Mouse (Mus musculus) heart, embryonic 10.5 days (tissue): ENCODE results near the gene Rnf157. TPM values are rescaled to one million over a fixed set of nuclear protein-coding genes. Genes with fewer than 3 reads are reported as not detected.
A peak's percentile ranks its signal among the peaks of the same experiment; 100 is the strongest.
"Not testable (repeated sequence)": the region's sequence is repeated elsewhere in the genome, so short reads cannot be mapped to it uniquely, and the experiment has no call there.

Source experiments
- DNase-seq: peaks from one replicate; pipeline ENCODE4 v3.0.0-alpha.2; 2017; ENCODE audit warnings: low spot score
- H3K27ac ChIP-seq: fragments of 300-500 bp; sonication (generic); 2 replicates; pipeline ENCODE4 v1.5.1; 2016; ENCODE audit warnings: mild to moderate bottlenecking
- H3K27me3 ChIP-seq: fragments of 300-500 bp; sonication (generic); 2 replicates; pipeline ENCODE4 v1.6.1; 2016; ENCODE audit warnings: mild to moderate bottlenecking; ENCODE audit not compliant: poor library complexity, insufficient read depth, severe bottlenecking
- H3K36me3 ChIP-seq: fragments of 300-500 bp; sonication (generic); 2 replicates; pipeline ENCODE4 v1.6.1; 2016; ENCODE audit warnings: mild to moderate bottlenecking, moderate library complexity
- H3K4me1 ChIP-seq: fragments of 300-500 bp; sonication (generic); 2 replicates; pipeline ENCODE4 v1.6.1; 2016; ENCODE audit warnings: mild to moderate bottlenecking
- H3K4me3 ChIP-seq: fragments of 300-500 bp; sonication (generic); 2 replicates; pipeline ENCODE4 v1.5.1; 2016; ENCODE audit warnings: mild to moderate bottlenecking, moderate library complexity
- H3K9me3 ChIP-seq: fragments of 300-500 bp; sonication (generic); 2 replicates; pipeline ENCODE4 v1.6.1; 2016; ENCODE audit warnings: mild to moderate bottlenecking, moderate library complexity
- WGBS: fragments of 180-500 bp; shearing (Covaris S2); methylation state at CpG from one replicate; pipeline ENCODE4 v1.1.7; 2016; 5-methylcytosine and 5-hydroxymethylcytosine counted together
- polyA plus RNA-seq: library from polyadenylated mRNA; unstranded; fragments of >200 nt; fragmentation: Nextera tagmentation; extraction: Ambion mirVana; gene quantifications from 2 replicates; pipeline ENCODE4 v1.2.1, GENCODE M21; 2016

Gene Rnf157
- polyA plus RNA-seq, 1 experiment from 2014 or later = 7.3 TPM

DNA sequence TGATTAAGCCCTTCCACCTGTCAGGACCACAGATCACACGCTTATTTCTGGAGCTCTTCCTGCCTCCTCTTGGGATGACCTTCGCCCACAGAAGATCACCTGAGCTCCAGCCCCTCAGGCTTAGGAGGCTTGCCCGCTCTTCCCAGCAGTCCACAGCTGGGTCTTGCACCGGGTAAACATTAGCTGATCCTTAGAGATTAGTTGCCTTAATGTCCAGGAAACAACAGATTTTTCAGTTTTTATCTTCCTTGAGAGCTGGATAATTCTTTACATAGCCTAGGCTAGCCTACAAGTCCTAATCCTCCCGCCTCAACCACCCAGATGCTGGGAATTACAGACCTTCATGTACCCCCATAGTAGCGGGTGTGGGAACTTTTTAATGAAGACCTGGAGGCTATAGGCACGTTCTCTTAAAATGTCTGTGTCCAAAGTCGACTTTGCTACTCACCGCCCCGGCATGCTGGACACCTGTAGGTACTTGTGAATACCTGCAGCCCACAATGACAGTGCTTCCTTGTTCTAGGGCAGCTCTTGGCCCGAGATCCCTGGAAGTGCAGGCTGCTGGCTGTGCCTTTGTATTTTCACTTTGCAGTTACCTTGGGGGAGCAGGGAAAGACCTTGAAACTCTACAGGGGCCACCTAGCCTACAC is 18.7 kb upstream of the Rnf157 start:
- 47% methylated on average over 11 of the region's 11 CpGs for WGBS
- Histone ChIP-seq H3K36me3 (peaks cover 8% of the 10 kb centered on the region; the same call in 1 of the 2 replicates), H3K27ac (peak overlapping the region; percentile 44), H3K4me3 (peak overlapping the region; percentile 36), H3K4me1 (peaks cover 42% of the 10 kb centered on the region), H3K27me3 (no peaks in the 10 kb centered on the region), H3K9me3 (no peaks in the 10 kb centered on the region)
- DNase-seq = no peak

DNA sequence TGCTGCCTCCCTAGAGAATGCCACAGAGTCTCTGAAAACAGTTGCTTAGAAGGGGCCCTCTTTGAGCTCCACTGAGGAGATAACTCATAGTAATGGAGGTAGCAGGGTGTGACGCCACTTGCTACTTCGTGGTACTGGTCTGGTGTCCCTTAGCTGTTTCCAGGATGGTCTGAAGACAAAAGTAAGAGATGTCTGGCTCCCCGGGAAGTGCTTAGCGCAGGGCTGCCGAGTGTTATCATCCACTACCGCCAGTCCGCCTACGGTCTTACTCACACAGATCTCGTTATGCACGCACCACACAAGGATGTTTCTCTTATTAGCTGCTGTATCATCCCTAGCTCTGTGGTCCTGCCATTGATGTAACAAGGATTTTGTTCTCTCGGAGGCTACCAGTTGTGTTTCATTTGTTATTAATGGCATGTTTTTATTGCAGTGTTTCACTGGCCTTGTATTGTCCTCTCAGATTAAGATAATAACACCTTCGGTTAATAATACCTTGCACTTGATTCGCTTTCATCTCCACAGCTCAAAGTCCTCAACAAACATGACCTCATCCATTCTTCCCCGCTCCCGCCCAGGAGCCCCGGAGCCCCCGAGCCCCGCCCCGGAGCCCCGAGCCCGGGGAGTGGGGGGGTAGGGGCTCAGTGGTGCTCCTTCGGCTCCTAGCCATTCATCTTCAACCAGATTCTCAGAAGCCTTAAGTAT is 18.0 kb upstream of the Rnf157 start:
- WGBS = 27% methylated on average over 22 of the region's 22 CpGs
- Histone ChIP-seq H3K4me3 (peak overlapping the region; percentile 36), H3K27me3 (no peaks in the 10 kb centered on the region), H3K36me3 (peaks cover 2% of the 10 kb centered on the region; the same call in 1 of the 2 replicates), H3K9me3 (no peaks in the 10 kb centered on the region), H3K4me1 (peaks cover 36% of the 10 kb centered on the region), H3K27ac (peak overlapping the region; percentile 77)
- no peak for DNase-seq

DNA sequence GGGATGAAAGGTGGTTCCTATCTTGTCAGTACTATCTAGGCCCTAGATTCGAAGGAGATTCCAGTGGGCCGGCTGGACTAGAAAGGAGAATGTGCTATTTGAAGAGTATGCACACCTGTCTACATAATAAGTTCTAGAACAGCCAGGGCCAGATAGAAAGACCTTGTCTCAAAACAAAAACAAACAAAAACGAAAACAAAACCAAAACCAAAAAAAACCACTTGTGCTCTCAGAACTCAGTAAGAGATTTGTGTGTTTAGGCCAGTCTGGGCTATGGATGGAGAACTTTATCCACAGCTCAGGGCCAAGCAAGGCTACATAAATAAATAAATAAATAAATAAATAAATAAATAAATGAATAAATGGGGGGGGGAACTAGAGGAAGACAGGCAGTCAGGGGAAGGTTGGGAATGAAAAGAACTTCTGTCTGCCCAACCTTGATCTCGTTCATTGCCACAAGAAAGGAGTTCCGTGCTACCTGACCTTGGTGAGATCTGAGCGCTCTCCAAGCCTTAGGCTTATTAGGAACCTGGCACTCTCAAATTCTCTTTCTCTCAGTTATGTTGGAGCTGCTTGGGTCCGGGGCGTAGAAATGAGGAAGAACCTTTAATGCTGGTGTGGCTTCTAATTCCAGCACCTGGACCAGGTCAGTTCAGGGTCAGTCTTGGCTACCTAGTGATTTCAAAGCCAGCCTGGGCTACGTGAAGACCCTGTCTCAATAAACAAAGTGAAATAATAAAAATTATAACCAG is 17.2 kb upstream of the Rnf157 start:
- DNase-seq = no peak
- no peaks in the 10 kb centered on the region for H3K27me3 ChIP-seq
- H3K4me1 ChIP-seq = peaks cover 30% of the 10 kb centered on the region
- WGBS = 76% methylated on average over 9 of the region's 9 CpGs
- H3K4me3 ChIP-seq = peak overlapping the region; percentile 36; the same call in 1 of the 2 replicates
- peak overlapping the region; percentile 77 for H3K27ac ChIP-seq
- no peaks in the 10 kb centered on the region for H3K36me3 ChIP-seq
- H3K9me3 ChIP-seq = no peaks in the 10 kb centered on the region

DNA sequence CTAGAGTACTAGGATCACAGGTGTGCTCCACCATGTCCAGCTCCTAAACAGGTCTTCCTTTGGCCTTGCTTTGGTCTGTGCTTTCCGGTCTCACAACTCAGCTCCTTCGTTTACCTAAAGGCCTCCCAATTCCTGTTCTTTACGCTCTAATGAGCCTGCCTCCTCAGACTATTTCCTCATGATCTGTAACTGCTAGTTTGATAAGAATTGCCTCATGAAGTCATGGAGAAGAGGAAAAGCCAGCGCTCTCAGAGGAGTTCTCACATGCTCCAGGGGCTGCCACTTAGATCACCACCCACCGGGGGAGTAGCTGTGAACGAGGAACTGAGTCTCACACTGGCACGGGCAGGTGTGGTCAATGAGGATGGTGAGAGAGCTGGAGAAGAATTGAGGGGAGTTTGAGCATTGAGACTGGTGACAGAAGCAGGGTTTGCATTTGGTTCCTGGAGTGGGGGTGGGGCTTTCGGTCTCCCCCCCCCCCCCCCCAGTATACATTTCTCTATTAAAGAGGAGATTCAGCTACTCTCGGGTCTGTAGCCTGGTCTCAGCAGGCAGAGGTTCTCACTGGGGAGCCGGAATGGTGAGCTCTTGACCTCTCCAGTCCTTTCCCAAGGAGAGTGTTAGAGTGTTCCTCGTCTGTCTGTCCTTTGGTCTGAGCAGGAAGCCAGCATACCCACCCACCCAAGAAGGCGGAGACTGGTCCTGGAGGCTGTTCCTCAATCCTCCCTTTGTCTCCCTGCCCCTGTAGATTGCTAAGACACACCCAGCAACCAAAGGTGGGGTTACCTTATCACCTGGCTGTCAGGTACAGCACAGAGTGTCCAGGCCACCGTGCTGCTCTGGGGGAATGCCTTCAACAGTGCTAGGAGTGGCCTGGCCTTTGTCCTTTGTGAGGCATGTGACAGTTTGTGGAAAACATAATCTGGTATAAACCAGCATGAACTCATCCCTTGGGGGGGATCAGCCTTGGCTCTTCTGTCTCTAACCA is 16.3 kb upstream of the Rnf157 start:
- no peak overlapping the region for H3K4me3 ChIP-seq
- no peak for DNase-seq
- 31% methylated on average over 13 of the region's 13 CpGs for WGBS
- peak overlapping the region; percentile 44 for H3K27ac ChIP-seq
- H3K27me3 ChIP-seq = no peaks in the 10 kb centered on the region
- no peaks in the 10 kb centered on the region for H3K36me3 ChIP-seq
- peaks cover 33% of the 10 kb centered on the region for H3K4me1 ChIP-seq
- H3K9me3 ChIP-seq = no peaks in the 10 kb centered on the region

DNA sequence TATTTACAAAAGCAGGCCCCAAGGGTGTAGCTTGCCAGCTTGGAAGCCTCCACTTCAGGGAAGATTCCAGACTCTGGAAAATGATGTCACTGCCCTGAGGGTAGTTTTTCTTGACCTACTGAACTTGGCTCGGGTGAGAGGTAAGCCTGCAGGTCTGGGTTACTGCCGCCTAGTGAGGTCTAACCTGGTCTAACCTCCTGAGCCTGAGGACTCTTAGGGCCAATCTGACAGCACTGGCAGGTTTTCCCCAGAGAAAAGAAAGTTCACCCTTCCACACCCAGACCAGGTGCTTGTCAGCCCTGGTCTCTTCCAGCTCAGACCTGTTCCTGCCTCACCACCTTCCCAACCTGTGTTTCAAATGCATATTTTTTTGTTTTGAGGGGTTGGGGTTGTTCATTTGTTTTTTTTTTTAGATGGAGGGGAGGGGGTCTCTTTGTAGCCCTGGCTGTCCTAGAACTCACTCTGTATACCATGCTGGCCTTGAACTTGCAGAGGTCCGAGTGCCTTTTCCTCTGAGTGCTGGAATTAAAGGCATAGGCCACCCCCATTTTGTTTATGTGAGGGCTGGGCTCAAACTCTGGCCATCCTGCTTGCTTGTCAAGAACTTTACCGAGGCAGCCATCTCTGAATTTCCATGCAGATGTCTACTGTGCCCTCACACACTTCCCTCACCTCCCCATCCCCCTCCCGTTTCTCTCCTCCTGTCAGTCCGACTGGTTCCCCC is 14.2 kb upstream of the Rnf157 start:
- DNase-seq = no peak
- Histone ChIP-seq H3K27me3 (no peaks in the 10 kb centered on the region), H3K4me3 (no peak overlapping the region), H3K27ac (no peak overlapping the region), H3K4me1 (peaks cover 33% of the 10 kb centered on the region), H3K36me3 (no peaks in the 10 kb centered on the region), H3K9me3 (no peaks in the 10 kb centered on the region)
- WGBS = 76% methylated on average over 6 of the region's 6 CpGs

DNA sequence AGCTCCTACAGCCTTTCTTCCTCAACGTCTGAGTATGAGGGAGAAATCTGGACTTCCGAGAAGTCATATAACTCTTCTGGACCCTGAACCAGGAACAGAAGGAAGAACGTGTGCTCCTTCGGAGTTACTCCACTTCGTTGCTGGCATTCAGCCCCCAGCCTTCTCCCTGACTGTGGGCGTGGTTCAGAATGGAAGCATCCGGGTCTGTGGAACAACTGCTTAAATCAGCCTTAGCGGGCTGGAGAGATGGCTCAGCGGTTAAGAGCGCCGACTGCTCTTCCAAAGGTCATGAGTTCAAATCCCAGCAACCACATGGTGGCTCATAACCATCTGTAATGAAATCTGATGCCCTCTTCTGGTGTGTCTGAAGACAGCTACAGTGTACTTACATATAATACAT is 13.5 kb upstream of the Rnf157 start:
- H3K9me3 ChIP-seq, H3K4me3 ChIP-seq, H3K27ac ChIP-seq, H3K27me3 ChIP-seq, DNase-seq, H3K36me3 ChIP-seq: not testable (repeated sequence)
- 88% methylated on average over 11 of the region's 11 CpGs for WGBS
- peaks cover 28% of the 10 kb centered on the region for H3K4me1 ChIP-seq

DNA sequence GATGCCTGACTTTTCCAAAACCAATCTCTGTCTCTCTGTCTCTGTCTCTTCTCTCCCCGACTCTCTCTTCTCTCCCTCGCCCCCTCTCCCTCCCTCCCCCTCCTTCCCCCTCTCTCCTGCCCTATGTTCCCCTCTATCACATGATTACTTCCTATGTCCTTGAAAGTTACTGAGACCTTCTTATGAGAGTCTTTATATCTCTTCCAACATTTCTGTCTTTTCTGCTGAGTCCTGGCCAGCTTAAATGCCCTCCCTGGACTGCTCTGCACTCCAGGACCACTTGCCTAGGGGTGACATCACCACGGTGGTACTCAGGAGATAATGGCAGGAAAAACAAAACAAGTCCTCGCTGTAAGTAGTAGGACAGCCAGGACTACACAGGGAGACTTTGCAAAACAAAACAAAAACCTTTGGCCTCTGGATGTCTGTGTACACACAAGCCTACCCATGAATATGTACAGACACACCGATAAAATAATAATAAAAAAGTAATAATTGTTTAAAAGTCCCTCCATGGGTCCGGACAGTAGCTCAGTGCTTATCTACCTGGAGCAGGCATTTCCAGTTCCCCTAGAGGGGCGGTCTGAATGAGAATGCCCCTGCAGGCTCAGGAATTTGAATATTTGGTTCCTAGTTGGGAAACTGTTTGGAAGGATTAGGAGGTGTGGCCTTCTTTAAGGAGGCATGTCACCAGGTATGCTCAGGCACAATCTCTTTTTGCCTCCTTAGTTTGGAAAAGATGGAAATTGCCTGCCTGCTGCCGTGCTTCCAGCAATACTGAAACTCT is 12.0 kb upstream of the Rnf157 start:
- Histone ChIP-seq H3K4me1 (peaks cover 19% of the 10 kb centered on the region), H3K27me3 (no peaks in the 10 kb centered on the region), H3K9me3 (no peaks in the 10 kb centered on the region), H3K27ac (no peak overlapping the region), H3K4me3 (no peak overlapping the region), H3K36me3 (no peaks in the 10 kb centered on the region)
- DNase-seq = no peak
- WGBS = 36% methylated on average over 8 of the region's 8 CpGs

DNA sequence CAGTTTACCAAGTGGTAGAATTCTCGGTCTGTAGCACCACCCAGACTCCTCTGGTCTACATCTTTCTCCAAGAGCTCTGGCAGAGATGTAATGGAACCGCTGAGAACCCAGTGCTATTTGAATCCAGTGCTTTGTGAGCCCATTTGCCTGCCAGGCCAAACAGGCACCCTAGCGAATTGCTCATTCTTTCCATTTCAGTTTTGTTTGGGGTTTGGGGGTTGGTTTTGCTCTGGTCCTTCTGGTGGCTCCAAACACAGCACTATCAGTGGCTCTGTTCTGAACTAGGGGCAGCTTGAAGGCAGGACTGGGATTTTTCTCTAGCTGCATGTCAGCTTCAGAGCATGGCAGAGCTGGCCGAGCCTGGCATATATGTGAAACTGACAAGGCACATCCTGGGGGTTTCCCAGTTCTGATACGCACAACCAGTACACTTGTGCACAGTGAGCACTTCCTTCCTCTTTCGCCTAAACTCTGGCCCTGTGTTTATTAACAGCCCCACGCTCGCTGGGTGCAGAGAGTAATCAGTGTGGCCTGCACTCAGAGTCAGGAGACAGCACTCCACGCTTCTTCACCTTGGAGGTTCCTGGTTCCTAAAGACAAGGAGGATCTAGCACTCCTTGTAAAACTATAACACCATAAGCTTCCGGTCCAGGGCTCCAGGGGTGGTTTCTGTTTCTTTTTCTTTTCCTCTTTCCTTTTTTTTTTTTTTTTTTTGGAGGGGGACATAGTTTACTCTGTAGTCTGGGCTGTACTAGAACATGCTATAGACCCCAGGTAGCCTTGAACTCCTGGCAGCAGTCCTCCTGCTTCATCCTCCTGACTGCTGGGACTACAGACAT is 11.2 kb upstream of the Rnf157 start:
- 69% methylated on average over 10 of the region's 10 CpGs for WGBS
- H3K9me3 ChIP-seq = no peaks in the 10 kb centered on the region
- peaks cover 12% of the 10 kb centered on the region for H3K4me1 ChIP-seq
- 0 out of 2 replicates have a peak overlapping the region, but pooled peaks have one; percentile 4 for H3K27ac ChIP-seq
- H3K4me3 ChIP-seq = no peak overlapping the region
- no peak for DNase-seq
- H3K27me3 ChIP-seq = no peaks in the 10 kb centered on the region
- H3K36me3 ChIP-seq = no peaks in the 10 kb centered on the region

DNA sequence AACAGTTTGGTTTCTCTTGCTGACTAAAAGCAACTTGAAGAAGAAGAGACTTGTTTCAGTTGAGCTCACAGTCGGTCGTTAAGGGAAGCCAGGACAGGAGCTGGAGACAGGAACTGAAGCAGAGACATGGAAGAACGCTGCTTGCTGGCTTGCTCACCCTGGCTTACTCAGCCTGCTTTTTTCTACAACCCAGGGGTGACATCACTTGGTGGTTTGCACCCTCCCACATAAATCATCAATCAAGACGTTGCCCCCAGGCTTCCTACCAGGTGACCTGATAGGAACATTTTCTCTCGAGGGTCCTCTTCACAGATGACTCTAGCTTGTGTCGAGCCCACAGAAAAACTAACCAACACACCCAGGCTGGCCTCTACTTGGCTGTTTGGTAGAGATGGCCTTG is 10.4 kb upstream of the Rnf157 start:
- Histone ChIP-seq H3K27me3 (no peaks in the 10 kb centered on the region), H3K4me1 (peaks cover 15% of the 10 kb centered on the region), H3K27ac (no peak overlapping the region), H3K36me3 (no peaks in the 10 kb centered on the region), H3K9me3 (no peaks in the 10 kb centered on the region), H3K4me3 (no peak overlapping the region)
- WGBS = 83% methylated on average over 6 of the region's 6 CpGs
- no peak for DNase-seq

DNA sequence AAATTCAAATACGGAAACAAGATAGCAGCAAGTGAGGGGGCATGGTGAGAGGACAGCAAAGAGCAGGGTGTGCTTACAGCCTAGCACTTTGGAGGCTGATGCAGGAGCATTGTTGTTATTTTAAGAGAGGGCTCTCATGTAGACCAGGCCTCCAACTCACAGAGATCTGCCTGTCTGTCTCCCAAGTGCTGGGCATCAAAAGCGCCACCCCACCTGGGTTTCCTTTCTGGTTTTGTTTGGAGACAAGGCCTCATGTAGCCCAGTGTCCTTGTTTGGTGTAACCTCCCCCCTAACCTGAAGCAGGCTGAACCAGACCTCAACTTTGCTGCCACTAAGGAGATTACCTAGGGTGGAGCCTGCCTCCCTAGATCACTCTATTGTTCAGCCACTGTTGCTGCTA is 9.7 kb upstream of the Rnf157 start:
- Histone ChIP-seq H3K27ac (no peak overlapping the region), H3K4me3 (no peak overlapping the region), H3K9me3 (no peaks in the 10 kb centered on the region), H3K4me1 (peaks cover 21% of the 10 kb centered on the region), H3K36me3 (no peaks in the 10 kb centered on the region), H3K27me3 (no peaks in the 10 kb centered on the region)
- WGBS = 84% methylated on average over 2 of the region's 2 CpGs
- no peak for DNase-seq

DNA sequence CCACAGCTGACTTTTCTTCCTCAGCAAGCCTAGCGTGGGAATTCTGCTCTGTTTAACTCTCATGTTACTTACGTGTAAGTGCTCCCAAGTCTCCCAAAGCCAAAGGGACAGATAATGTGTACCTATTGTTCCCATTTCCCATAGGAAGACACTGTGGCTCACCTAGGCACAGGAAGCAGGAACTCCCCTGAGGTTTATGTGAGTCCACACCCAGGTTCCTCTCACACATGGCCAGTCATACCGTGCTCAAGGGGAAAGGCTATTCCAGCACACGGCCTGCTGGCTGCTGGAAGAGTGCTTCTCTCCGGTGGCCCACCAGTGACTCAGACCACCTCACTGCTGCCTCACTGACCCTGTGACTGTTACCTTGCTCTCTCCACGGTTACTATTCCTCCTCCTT is 8.3 kb upstream of the Rnf157 start:
- Histone ChIP-seq H3K4me3 (no peak overlapping the region), H3K36me3 (no peaks in the 10 kb centered on the region), H3K9me3 (no peaks in the 10 kb centered on the region), H3K4me1 (peaks cover 28% of the 10 kb centered on the region), H3K27me3 (no peaks in the 10 kb centered on the region), H3K27ac (no peak overlapping the region)
- no peak for DNase-seq
- 70% methylated on average over 6 of the region's 6 CpGs for WGBS
